Mouse (Mus musculus) kidney, adult 8-10 months (tissue): Measurements from ENCODE around the gene Mef2d.

Experiments
- DNase-seq, 2 experiments: peaks; one replicate each; pipeline ENCODE4 v3.0.0; 2022

Gene Mef2d

DNA sequence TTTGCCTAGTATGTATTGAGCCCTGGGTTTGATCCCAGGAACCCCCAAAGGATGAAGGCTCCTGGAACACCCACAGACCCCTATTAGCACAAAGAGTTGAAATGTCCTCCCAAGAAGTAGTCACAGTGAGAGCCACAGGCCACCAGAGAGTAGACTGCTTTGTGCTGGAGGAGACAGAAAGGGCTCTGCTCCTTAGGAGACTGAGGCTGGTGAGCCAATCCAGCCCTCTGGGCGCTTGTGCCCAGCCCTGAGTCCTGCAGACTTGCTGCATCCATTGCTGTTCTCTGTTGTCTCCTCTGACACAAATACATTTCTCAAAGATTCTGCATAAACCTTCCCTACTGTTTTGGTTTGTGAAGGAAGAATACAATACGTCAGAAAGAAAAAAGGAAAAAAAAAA lies 68.7 kb downstream of the Mef2d start:
- no peak for DNase-seq

- no peak for DNase-seq
Measured at GRCm38 (mm10) chr3:88212356-88212755, 70.2 kb downstream of the Mef2d start.

GRCm38 (mm10) chr3:88213019-88213418 lies 70.8 kb downstream of the Mef2d start:
- no peak for DNase-seq

GRCm38 (mm10) chr3:88214197-88214938 lies 72.2 kb downstream of the Mef2d start:
- no peak for DNase-seq

- DNase-seq = no peak
Measured at GRCm38 (mm10) chr3:88214971-88215552, 72.9 kb downstream of the Mef2d start.

DNA sequence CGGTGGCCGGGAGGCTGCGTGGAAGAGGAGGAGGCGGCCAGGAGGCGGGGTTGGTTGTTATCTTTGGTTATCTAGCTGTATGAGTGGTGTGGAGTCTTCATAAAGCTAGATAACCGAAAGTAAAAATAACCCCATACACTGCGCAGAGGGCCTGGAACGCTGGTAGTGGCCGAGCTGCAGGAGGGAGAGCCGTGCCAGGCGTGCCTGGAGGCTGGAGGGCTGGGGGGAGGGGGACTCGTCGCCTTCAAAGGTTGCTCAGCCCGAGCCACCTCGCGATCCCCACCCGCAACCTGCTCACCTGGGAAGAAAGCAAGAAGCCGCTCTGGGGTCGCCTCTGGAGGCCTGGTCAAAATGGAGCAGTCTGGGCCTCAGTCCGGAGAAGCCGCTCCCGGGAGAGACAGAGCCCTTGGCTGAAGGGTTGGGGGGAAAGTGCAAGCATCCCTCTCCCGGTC lies 73.4 kb downstream of the Mef2d start:
- no peak for DNase-seq

GRCm38 (mm10) chr3:88216116-88216515 lies 73.9 kb downstream of the Mef2d start:
- no peak for DNase-seq

GRCm38 (mm10) chr3:88216534-88217326 lies 74.6 kb downstream of the Mef2d start:
- DNase-seq = no peak

- DNase-seq = no peak
Measured at GRCm38 (mm10) chr3:88217679-88218078, 75.5 kb downstream of the Mef2d start.

GRCm38 (mm10) chr3:88219940-88220339 lies 77.8 kb downstream of the Mef2d start:
- DNase-seq = no peak

DNA sequence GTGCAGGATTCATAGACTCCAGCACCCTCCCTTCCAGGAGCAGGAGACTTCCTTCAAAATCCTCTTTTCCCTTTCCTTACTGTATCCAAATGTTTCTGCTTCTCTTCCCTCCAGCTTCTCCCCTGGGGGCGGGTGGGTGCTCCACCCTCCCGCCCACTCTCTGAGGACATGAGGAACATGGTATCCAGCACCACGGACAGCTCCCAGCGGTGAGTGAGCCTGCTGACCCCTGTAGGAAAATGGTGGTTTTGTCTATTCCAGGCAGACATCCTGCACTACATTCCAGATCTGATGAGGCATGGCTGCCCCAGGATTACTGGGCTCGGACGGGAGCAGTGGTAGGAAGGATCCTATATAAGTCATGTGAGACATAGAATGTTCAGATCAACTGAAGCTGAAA lies 78.7 kb downstream of the Mef2d start:
- peak; percentile 48 to 68 for DNase-seq
